17 mouse cellular contexts compared by ENCODE assay signal in genomic region chr17:44584781-44585180, GRCm38 (mm10).
"Had no signal": no experiment of that assay in that cellular context is flagged by ENCODE, and none has a peak within 500 bp of the region (broad histone marks: within the 10 kb centered on the region; RNA-seq: fewer than 3 reads in every experiment).

No protein-coding gene starts in this region.

- H3K4me3 ChIP-seq: limb, embryonic 10.5 days; limb, embryonic 13.5 days; lung, embryonic 15.5 days; megakaryocyte, embryonic 14.5 days; midbrain, embryonic 10.5 days had no signal

- H3K9ac ChIP-seq: limb, embryonic 13.5 days; liver, embryonic 14.5 days; liver, postnatal 0 days; lung, embryonic 15.5 days had no signal

- H3K27ac ChIP-seq: limb, embryonic 10.5 days; limb, embryonic 13.5 days; liver, embryonic 14.5 days; lung, embryonic 15.5 days; midbrain, embryonic 10.5 days had no signal

- H3K4me1 ChIP-seq: lung, embryonic 15.5 days; megakaryocyte, embryonic 14.5 days had no signal

- ATAC-seq: liver, postnatal 0 days had no signal

- H3K36me3 ChIP-seq: limb, embryonic 10.5 days; limb, embryonic 13.5 days; lung, embryonic 15.5 days; midbrain, embryonic 10.5 days had no signal

- DNase-seq: kidney, adult 11 months; kidney, adult 9 months; kidney, postnatal 14 days; kidney, postnatal 4 days; liver; liver, postnatal 0 days; lung, postnatal 14 days; midbrain, embryonic 14.5 days; right cerebral cortex, postnatal 25 days; thymus, adult 18-20 months; thymus, postnatal 36 days had no signal

- H3K4me2 ChIP-seq: limb, embryonic 13.5 days; lung, embryonic 15.5 days had no signal

- H3K9me3 ChIP-seq: limb, embryonic 10.5 days; limb, embryonic 13.5 days; lung, embryonic 15.5 days; megakaryocyte, embryonic 14.5 days; midbrain, embryonic 10.5 days had no signal
